Mouse (Mus musculus): Measurements from ENCODE around the gene Cmya5. TPM values are rescaled to one million over a fixed set of nuclear protein-coding genes. Genes with fewer than 3 reads are reported as not detected.

Gene Cmya5
- polyA plus RNA-seq, 1 experiment from 2014 or later = 0.01 TPM

GRCm38 (mm10) chr13:93141184-93141583, 3.3 kb downstream of the Cmya5 start:
- H3K27ac ChIP-seq = no peak overlapping the region
- WGBS (ENCODE audit: missing documents) = 94% methylated on average over 5 of the region's 6 CpGs
- no peaks in the 10 kb centered on the region for H3K79me2 ChIP-seq (ENCODE audit: inconsistent target)
- peaks cover 8% of the 10 kb centered on the region; the same call in 1 of the 2 replicates for H3K36me3 ChIP-seq (ENCODE audit: inconsistent target)
- H3K4me3 ChIP-seq (ENCODE audit: inconsistent target) = no peak overlapping the region

DNA sequence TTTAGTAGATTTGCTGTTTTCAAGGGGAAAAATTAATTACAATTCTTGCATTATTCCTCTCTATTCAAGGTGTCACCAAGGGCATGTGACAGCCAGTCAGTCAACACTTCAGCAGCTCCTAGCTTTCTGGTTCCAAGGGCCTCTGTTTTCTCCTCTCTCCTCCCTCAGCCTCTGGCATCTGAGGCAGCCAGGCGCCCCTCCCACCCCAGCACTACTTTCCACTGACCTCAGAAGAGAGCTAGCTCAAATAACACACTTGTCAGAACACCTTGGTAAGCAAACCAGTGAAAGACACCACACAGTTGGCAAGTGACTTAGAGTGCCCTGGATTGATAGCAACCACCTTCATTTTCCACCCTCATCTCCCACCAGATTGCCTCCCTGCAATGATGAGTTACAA, 6.5 kb downstream of the Cmya5 start:
- H3K79me2 ChIP-seq (ENCODE audit: inconsistent target) = no peaks in the 10 kb centered on the region
- no peaks in the 10 kb centered on the region for H3K36me3 ChIP-seq (ENCODE audit: inconsistent target)
- H3K4me3 ChIP-seq (ENCODE audit: inconsistent target) = no peak overlapping the region
- H3K27ac ChIP-seq = no peak overlapping the region
- 89% methylated on average over 1 of the region's 1 CpGs for WGBS (ENCODE audit: missing documents)

DNA sequence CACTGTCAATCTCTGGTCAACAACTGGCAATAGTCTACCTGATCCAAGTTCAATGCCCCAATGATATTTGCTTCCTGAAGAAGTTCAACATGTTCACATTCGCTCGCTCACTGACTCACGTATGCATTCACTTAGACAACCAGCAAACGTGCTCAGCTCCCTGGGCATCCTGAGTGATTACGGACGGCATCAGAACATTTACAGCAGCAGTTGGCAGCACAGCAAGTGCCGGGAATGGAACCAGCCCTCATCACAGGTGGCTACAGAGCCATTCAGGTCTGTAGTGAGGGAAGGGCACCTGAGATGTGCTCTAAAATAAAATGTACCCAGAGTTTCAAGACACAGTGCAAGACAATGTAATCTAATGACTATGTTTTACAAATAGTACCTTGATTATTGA, 7.4 kb downstream of the Cmya5 start:
- WGBS (ENCODE audit: missing documents) = 94% methylated on average over 7 of the region's 7 CpGs
- H3K4me3 ChIP-seq (ENCODE audit: inconsistent target) = no peak overlapping the region
- no peaks in the 10 kb centered on the region for H3K79me2 ChIP-seq (ENCODE audit: inconsistent target)
- no peak overlapping the region for H3K27ac ChIP-seq
- H3K36me3 ChIP-seq (ENCODE audit: inconsistent target) = no peaks in the 10 kb centered on the region

DNA sequence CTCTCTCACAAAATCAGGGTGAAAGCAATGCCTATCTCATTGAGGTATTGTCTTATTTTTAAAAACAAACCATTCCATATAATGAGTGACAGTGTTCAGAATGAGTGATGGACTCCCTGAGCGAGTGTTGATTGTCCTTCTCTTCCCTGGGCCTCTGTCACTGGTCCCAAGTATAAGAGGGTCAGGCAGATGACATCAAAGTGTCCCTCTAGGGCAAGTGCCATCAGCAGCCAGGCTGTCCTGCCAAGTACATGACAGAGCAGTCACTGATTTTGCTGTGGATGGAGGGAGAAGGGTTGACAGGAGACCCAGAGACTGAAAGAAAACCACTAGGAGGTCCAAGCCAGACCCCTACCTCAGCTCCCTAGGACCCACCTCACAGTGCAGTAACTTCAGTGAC, 8.3 kb downstream of the Cmya5 start:
- Histone ChIP-seq H3K4me3 (ENCODE audit: inconsistent target) (no peak overlapping the region), H3K79me2 (ENCODE audit: inconsistent target) (no peaks in the 10 kb centered on the region), H3K27ac (no peak overlapping the region), H3K36me3 (ENCODE audit: inconsistent target) (no peaks in the 10 kb centered on the region)
- WGBS (ENCODE audit: missing documents) = 92% methylated on average over 1 of the region's 1 CpGs

GRCm38 (mm10) chr13:93135501-93135900, 9.0 kb downstream of the Cmya5 start:
- H3K4me3 ChIP-seq (ENCODE audit: inconsistent target) = no peak overlapping the region
- H3K36me3 ChIP-seq (ENCODE audit: inconsistent target) = no peaks in the 10 kb centered on the region
- H3K27ac ChIP-seq = no peak overlapping the region
- WGBS (ENCODE audit: missing documents) = 78% methylated on average over 2 of the region's 2 CpGs
- H3K79me2 ChIP-seq (ENCODE audit: inconsistent target) = no peaks in the 10 kb centered on the region

- H3K27ac ChIP-seq = no peak overlapping the region
- no peaks in the 10 kb centered on the region for H3K36me3 ChIP-seq (ENCODE audit: inconsistent target)
- no peaks in the 10 kb centered on the region for H3K79me2 ChIP-seq (ENCODE audit: inconsistent target)
- H3K4me3 ChIP-seq (ENCODE audit: inconsistent target) = no peak overlapping the region
- WGBS (ENCODE audit: missing documents) = 87% methylated on average over 3 of the region's 3 CpGs
Observed at GRCm38 (mm10) chr13:93130674-93131073, 13.8 kb downstream of the Cmya5 start.

- 95% methylated on average over 5 of the region's 5 CpGs for WGBS (ENCODE audit: missing documents)
Observed at GRCm38 (mm10) chr13:93128961-93129360, 15.6 kb downstream of the Cmya5 start.

GRCm38 (mm10) chr13:93128111-93128860, 16.2 kb downstream of the Cmya5 start:
- no peaks in the 10 kb centered on the region for H3K36me3 ChIP-seq (ENCODE audit: inconsistent target)
- H3K4me3 ChIP-seq (ENCODE audit: inconsistent target) = no peak overlapping the region
- 93% methylated on average over 8 of the region's 8 CpGs for WGBS (ENCODE audit: missing documents)
- no peaks in the 10 kb centered on the region for H3K79me2 ChIP-seq (ENCODE audit: inconsistent target)
- no peak overlapping the region for H3K27ac ChIP-seq

More at GRCm38 (mm10) chr13:93128961-93129360, 15.6 kb downstream of the Cmya5 start:
- Histone ChIP-seq H3K36me3 (ENCODE audit: inconsistent target) (no peaks in the 10 kb centered on the region), H3K79me2 (ENCODE audit: inconsistent target) (no peaks in the 10 kb centered on the region), H3K27ac (no peak overlapping the region), H3K4me3 (ENCODE audit: inconsistent target) (no peak overlapping the region)

- no peak overlapping the region for H3K27ac ChIP-seq
- no peak overlapping the region for H3K4me3 ChIP-seq (ENCODE audit: inconsistent target)
- no peaks in the 10 kb centered on the region for H3K79me2 ChIP-seq (ENCODE audit: inconsistent target)
- H3K36me3 ChIP-seq (ENCODE audit: inconsistent target) = no peaks in the 10 kb centered on the region
- 92% methylated on average over 9 of the region's 9 CpGs for WGBS (ENCODE audit: missing documents)
Observed at GRCm38 (mm10) chr13:93122321-93122720, 22.2 kb downstream of the Cmya5 start.

- WGBS (ENCODE audit: missing documents) = 84% methylated on average over 7 of the region's 7 CpGs
- H3K27ac ChIP-seq = no peak overlapping the region
- H3K4me3 ChIP-seq (ENCODE audit: inconsistent target) = no peak overlapping the region
- H3K36me3 ChIP-seq (ENCODE audit: inconsistent target) = no peaks in the 10 kb centered on the region
- no peaks in the 10 kb centered on the region for H3K79me2 ChIP-seq (ENCODE audit: inconsistent target)
Observed at GRCm38 (mm10) chr13:93117241-93117640, 27.3 kb downstream of the Cmya5 start.

- Histone ChIP-seq H3K4me3 (ENCODE audit: inconsistent target) (no peak overlapping the region), H3K79me2 (ENCODE audit: inconsistent target) (no peaks in the 10 kb centered on the region), H3K36me3 (ENCODE audit: inconsistent target) (no peaks in the 10 kb centered on the region), H3K27ac (no peak overlapping the region)
- WGBS (ENCODE audit: missing documents) = 92% methylated on average over 4 of the region's 4 CpGs
Observed at GRCm38 (mm10) chr13:93102340-93103090, 42.0 kb downstream of the Cmya5 start.

GRCm38 (mm10) chr13:93098596-93098995, 45.9 kb downstream of the Cmya5 start:
- Histone ChIP-seq H3K27ac (no peak overlapping the region), H3K4me3 (ENCODE audit: inconsistent target) (no peak overlapping the region), H3K79me2 (ENCODE audit: inconsistent target) (no peaks in the 10 kb centered on the region), H3K36me3 (ENCODE audit: inconsistent target) (no peaks in the 10 kb centered on the region)
- WGBS (ENCODE audit: missing documents) = 87% methylated on average over 3 of the region's 3 CpGs

DNA sequence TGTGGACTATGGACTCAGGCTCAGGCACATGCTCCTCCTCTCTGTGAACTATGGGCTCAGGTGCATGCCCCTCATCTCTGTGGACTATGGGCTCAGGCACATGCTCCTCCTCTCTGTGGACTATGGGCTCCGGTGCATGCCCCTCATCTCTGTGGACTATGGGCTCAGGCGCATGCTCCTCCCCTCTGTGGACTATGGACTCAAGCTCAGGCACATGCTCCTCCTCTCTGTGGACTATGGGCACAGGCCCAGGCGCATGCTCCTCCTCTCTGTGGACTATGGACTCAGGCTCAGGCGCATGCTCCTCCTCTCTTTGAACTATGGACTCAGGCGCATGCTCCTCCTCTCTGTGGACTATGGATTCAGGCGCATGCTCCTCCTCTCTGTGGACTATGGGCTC, 47.9 kb downstream of the Cmya5 start:
- 100% methylated on average over 2 of the region's 6 CpGs for WGBS (ENCODE audit: missing documents)
- no peaks in the 10 kb centered on the region for H3K79me2 ChIP-seq (ENCODE audit: inconsistent target)
- H3K4me3 ChIP-seq (ENCODE audit: inconsistent target) = no peak overlapping the region
- H3K36me3 ChIP-seq (ENCODE audit: inconsistent target) = no peaks in the 10 kb centered on the region
- H3K27ac ChIP-seq = no peak overlapping the region

DNA sequence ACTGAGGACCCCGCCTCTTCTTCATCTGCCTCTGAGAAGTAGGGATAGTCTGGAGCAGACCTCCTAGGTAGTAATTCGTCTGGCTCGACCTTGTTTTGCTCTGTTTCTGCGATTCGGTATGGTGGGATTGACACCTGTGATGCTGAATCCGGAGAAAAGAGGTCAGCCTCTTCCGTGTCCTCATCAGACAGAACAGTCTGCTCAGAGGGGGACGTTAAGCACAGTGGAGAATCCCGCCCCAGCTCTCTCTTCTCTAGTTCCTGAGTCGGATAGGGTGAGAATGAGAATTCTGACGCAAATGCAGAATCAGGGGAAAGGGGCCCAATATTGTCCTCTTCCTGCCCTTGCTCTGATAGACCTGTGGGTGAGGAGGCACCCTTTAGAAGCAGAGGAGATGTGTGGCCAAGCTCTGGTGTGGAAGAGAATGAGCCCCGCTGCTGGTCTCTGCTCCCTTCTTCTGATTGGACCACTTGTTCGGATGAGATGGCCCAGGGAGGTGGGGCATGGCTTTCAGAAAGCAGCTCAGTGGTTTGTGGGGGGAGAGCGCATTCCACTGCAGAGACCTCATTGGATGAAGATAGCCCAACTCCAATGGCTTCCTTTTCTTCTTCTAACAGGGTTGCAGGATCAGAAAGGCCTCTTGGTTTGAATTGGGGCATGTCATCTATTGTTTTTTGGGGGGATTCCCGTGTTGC, 49.3 kb downstream of the Cmya5 start:
- H3K79me2 ChIP-seq (ENCODE audit: inconsistent target) = no peaks in the 10 kb centered on the region
- no peak overlapping the region for H3K27ac ChIP-seq
- H3K36me3 ChIP-seq (ENCODE audit: inconsistent target) = no peaks in the 10 kb centered on the region
- WGBS (ENCODE audit: missing documents) = 83% methylated on average over 15 of the region's 15 CpGs
- H3K4me3 ChIP-seq (ENCODE audit: inconsistent target) = no peak overlapping the region
